Mouse (Mus musculus): ENCODE measurements at regions not wholly inside any gene's neighbourhood (a gene's known extent, or its start where the extent isn't known, plus 50 kb on each side); places are given as distances from the start of the nearest gene placed in this dataset.
A peak's percentile ranks its signal among the peaks of the same experiment; 100 is the strongest.

DNA sequence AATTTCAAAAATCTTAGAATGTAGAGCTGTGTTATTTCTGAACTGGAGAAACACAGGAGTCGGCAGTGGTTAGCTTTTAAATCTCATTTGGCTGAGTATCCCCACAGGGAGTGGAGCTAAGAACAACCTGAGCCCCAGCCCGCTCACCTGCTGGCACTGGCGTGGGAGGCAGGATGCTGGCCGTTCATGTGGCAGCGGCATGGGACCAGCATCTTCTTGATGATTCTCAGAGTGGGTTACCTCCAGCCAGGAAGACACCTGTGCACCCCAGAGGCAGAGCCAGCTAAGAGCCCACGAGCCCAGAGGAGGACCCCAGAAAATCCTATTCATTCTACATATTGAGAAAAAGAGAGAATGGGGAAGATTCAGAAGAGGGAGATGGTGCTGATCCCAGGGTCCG lies 181.7 kb downstream of the Vrk1 start:
- no peak for DNase-seq

DNA sequence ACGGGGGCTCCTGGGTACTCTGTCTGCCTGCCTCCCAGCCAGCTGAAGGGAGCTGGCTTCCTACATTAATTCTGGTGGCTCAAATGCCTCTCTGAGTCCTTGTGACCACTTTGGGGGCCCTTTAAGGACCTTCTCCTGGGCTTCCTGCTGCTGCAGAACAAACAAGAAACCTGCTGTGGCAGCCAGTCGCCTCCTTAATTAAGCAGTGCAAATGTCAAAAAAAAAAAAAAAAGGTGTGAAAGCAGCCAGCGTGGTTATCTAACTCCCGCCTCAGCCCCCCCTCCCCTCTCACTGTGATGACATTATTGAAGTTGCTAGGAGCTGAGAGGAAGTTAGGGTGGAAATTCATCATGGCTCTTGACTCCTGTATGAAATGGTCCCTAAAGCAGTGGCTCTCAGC lies 189.3 kb downstream of the Vrk1 start:
- DNase-seq, result peak; percentile 5 to 37

DNA sequence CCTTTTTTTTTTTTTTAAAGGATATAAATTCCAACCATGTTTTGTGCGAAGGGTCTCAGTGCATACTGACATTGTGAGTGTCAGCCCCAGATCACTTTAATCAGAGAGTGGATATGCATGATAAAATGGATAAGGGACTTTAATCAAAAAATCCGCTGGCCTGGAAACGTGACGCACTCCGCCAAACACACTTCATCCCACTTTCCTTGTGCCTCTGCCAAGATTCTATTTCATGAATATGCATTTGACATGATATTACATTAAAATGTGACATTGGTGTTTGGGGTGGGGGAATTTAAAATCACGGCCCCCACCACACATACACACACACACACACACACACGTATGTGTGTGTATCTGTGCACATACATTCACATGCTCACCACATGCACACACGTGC lies 193.5 kb downstream of the Vrk1 start:
- DNase-seq, result no peak

DNA sequence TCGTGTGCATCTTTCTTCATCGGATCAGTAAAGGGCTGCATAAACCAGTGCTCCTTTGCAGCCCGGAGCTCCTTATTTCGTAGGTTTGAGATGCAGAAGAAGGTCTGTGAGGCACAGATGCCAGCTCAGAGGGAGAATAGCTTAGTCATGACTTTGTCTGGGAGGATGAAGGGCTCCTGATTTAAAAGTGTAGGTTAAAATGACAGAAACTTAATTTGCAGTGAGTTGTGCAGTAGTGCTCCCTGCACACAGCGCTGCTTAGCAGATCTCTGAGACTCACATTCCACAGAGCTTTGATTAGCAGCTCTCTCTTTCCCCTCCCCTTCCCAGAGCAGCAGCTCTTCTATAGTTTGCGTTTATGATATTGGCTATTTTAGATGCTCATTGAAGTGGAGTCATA lies 200.9 kb downstream of the Vrk1 start:
- DNase-seq, result no peak

DNA sequence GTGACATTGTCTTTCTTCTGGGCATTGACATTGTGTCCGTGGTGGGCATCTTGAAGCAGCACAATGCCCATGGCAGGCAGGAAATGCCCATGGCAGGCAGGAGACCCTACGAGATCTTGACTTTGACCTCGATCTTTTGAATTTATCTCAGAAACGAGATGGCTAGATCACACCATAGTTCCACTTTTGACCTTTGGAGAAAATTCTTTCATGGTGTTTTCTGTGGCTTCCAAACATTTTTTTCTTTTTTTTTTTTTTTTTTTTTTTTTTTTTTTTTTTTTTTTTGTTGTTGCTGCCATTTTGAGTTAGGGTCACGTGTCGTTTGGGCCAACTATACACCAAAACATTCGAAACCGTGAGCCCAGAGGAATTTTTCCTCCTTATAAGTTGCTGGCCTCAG lies 201.5 kb downstream of the Vrk1 start:
- DNase-seq, result no peak

DNA sequence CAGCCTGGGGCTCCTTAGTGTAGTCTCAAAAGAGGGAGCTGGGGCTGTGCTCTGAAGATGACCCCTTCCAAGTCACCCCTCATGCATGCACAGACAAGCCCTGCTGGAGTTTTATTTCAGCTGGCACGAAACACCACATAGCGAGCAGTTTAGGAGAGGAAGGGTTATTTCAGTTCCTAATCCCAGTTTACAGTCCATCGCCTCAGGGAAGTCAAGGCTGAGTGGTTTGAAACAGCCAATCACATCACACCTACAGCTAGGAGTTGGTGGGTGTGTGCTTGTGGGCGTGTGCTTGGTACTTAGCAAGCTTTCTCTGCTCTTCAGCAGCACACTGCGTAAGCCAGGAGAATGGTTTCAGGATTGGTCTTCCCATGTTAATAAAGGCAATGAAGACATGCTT lies 202.4 kb downstream of the Vrk1 start:
- DNase-seq, result no peak

DNA sequence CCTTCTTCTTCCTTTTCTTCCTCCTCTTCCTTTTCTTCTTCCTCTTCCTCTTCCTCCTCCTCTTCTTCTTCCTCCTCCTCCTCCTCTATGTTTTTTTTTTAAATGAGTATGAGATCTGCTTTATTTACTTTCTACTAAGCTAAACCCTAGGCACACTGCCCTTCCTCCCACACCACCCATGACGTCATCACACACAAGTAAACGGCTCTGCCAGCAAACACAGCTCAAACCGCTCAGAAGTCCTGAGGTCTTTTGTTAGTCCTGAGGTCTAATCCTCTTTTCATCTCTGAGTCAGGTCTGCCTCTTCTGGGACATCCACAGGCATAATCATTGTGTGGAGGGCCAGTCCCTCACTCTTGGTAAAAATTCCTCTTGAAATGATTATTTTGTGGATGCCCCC lies 210.0 kb downstream of the Vrk1 start:
- no peak for DNase-seq

DNA sequence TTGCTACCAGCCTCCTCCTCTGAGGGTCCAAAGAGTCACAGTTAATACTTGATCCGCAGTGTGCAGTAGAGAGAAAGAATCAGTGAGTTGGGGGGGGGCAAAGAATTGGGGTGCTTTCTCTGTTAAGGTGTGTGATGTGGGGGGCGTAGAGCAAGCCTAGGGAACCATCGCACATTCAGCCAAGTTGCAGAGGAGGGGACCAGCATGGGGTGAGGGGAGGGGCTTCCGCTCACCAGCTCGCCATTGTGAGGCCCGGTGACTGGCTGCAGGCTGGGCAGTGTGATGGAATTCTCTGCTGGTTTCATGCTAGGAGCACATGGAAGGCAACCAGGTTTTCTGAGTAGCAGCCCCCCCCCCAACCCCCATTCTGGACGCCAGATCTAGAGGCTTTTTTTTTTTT lies 216.2 kb downstream of the Vrk1 start:
- no peak for DNase-seq

DNA sequence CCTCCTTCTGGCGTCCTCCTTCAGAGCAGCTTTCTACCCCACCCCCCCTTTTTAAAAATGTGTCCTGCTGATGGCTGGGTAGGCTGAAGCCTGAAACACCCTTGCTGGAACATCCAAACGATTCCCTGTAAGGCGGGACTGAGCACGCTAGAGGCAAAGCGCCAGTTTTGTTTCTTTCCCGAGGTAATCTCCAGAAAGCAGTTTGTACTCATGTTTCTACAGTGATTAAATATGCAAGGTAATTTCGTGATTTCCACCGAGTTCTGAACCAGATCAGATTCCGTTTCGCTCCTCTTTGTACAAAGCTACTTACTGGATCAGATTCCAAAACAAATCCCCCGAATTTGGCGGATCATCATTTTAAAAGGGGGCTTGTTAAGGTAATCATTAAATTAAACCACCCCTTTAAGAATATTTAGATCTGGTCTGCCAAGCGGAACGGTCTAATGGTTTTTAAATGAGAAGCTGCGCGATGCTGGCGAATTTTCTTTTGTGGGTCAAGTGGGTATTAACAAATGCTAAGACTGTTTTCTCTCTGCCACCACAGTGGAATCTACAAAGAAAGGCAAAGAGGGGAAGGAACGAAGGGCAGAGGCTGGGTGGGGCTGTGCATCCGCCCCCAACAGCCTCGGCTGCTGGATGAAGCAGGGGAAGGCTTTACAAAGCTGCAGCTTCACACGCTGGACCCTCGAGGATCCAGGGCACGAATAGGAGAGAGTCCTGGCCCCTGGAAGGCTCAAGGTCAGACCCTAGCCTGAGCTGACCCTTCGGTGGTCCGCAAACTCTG lies 216.9 kb downstream of the Vrk1 start:
- no peak for DNase-seq

DNA sequence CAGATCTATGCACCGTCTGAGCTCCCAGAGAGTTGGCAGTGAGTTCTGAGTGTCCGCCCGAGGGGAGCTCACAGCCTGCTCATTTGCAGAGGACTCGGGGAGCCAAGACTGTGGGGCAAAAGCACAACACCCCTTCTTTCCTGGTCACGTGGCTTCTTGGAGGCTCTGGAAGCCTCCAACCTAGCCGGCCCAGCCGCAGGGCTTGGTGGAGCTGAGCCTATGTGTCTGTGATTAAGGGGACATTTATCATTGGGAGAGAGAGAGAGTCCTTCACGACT lies 217.5 kb downstream of the Vrk1 start:
- no peak for DNase-seq

DNA sequence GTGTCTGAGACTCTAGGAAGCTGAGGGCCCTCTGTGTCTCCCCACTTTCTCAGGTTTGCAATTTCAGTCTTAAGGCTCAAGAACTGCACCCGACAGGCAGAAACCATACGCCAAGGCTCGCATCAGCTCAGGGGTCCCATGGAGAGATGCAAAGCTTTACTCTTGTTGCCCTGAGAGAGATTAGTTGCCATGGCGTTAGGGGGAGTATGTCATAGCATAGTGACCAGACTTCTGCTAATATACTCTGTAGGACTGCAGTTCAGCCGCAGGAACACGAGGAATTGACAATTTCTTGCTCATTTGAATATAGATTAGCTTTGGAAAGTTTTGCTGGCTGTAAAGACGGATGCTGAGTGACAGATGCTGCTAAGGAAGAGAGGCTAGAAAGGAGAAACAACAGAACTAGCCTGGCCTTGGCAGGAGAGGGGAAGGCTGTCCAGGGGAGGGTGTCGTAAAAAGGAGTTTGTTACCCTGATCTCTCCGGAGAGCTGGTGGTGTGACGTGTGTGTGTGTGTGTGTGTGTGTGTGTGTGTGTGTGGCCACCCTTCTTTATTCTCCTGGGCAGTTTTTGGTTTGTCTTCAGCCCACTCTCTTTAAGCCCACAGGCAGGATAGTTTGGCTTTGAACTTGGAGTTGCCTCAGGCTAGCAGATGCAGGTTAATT lies 235.3 kb downstream of the Vrk1 start:
- no peak for DNase-seq

DNA sequence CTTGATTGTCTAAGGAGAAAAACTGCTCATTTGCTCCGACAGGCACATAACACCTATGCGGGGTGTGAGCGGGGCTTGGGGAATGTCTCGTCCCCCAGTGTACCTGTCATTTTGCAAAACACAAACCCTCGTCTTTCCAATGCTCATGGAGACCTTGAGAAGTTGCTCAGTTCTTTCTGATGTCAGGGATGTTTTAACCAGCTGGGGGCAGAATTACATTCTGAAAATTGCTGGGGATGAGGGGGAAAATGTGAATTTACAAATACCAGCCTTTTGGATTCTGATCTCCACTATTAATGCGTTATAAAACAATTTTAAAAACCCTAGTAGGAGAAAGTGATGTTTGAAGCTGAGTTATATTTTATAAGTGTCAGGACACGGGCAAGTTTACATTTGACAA lies 263.6 kb downstream of the Vrk1 start:
- DNase-seq, result no peak

DNA sequence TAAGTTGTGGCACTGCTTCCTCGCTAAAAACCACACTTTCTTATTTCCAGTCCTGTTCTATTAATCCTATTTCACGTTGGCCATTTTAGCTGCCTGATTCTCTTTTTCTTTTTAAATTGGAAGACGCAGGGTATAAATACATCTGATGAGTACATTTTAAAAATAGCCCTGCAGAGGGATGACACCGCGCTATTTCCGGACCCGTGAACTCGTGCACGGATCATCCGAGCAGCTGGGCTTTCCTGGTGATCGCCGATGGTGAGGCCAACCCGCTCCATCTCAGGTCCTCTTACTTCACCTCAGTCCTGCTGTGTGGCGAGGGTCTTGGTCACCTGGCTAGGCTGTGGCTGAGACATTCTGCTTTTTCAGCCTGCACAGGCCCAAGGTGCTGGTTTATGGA lies 267.9 kb downstream of the Vrk1 start:
- DNase-seq, result no peak

DNA sequence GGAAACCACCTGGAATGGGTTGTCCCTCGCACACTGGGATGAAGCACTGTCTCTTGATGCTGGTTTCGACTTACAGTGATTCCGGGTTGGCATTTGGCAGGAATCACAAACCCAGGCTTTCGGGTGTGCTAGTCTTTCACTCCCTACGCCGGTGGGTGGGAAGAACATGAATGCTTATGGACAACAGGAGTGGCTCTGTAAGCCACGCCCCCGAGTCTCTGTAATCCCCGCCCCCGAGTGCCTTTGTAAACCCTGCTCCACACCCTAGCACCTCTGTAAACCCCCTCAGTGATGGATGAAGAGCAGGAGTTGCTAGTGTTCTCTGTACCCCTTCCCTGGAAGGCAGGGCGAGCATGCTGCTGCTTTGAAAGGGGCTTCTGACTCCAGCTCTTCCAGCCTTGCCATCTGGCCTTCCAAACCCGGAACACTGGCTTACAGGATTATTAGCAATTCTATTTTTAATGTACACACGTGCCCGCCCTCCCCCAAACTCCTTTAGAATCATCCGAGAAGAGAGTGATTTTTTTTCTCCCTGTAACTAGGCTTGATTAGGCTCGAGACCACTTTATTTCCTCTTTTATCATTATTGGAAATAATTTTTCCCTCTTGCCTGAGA lies 272.6 kb downstream of the Vrk1 start:
- no peak for DNase-seq

DNA sequence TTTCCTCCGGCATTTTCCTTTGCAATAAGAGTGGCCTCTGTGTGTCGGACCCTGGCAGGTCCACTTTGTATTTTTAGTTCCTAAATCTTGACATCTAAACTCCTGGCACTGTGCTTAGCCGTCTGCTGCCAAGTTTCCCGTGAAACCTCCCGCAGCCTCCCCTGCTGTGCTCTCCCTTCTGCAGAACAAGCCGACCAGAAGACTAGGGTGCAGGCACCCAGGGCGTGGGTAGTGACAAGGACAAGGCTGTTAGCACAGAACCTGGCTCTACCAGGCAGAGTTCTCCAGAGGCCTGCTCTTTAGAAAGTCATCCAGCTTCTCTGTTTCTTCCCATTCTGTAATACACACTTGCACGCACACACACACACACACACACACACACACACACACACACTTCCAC lies 274.8 kb downstream of the Vrk1 start:
- DNase-seq, result no peak

DNA sequence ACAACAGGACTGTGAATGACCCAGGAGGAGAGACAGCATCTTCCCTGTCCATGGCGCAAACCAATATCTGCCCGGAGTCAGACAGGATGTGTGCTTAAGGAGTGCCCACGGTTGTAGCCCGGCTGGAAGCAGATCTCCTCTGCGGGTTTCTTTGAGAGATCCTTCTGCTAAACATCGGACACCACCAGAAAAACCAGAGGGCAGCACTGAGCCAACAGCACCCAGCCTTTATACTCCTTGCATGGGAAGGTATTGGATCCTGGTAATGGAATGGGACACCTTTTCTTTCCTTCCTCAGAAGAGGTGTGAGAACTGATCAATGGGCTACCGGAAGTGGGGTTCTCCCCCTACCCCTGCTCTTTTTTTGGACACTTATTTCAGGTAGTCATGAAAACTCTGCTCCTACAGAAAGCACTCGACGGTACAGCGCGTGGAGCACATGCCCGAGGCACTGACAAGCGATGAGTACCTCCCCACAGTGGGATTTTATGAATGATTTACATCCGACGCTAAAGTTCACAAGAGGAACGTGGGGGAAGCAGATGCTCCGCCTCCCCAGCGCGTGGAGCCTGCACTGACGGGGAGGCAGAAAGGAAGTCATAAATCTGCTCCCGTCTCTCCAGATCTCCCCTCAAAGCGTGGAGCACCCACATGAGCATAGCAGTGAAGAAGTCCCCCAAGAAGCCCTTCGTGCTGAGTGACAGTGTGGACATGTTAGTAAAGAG lies 278.9 kb downstream of the Vrk1 start:
- no peak for DNase-seq

DNA sequence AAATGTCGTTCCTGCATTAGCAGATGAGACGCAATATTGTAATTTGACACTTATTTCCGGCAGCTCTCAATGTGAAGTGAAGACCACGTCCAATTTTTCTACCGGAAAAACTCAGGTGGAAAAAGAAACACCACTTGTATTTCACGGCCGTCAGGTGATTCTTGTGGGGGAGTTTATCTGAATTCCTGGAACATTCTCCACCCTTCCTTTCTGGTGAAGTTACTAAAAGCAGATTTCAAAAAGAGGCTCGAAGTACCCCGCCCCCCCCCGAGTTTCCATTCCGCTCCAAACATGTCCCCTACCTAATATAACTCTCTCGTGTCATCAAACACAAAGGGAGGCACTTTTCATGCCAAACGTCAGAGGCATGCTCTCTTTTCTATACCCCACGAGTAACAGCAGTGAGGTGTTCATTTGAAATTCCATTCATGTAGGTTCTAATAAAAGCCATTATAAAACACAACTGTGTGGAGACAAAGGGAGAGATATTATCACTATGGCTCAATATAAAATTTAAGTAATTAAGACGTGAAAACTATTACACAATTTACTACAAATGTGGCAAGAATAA lies 281.5 kb downstream of the Vrk1 start:
- no peak for DNase-seq

DNA sequence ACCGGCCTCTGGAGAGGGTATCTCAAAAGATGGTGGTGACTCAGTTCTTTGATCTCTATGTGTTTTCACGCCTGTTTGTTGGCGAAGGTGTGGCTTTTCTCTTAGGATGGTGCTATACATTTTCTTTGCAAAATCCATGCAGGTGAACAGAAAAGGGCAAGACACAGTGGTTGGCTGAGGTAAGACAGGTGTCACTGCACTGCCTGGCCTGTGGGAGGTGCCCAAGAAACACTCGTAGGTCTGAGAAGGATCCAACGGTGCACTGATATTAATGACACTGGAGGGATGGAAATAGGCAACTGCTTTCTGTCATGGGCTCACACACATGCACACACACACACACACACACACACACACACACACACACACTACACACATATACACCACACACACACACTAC lies 283.1 kb downstream of the Vrk1 start:
- DNase-seq, result no peak

DNA sequence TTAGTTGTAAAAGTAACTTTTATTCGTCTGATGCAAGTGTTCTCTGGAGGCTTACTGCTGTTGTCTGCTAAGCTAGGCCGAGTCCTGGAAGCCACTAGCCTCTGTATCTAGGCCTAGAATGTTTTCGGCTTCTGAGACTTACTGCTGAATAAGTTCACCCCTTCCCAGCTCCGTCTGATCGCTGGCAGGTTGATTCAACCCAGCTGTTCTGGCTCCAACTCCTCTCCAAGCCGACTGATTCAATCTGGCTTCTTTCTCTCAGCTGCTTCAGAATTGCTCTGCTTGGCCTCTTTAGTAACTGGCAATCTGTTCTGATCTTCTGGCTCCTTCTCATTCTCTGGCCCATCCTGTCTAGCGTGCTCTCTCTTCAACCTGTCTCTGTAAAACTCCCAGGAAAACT lies 285.6 kb downstream of the Vrk1 start:
- no peak for DNase-seq

DNA sequence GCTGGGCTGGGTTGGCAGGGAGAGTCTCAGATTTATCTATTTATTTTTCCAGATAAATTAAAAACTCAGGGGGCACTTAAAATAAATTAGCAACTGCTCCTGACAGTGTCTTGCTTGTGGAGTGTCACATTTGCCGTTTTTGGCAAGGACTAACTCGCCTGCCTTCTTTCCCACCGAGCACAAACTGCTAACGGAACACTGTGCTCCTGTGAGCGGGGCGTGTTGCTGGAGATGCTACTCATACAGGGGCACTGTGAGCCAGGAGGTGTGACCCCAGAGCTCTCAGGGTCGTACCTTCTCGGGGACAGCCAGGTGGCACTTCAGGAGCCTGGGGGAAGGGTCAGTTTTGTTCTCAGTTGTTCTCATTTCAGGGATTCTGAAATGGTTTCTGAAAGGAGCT lies 292.6 kb downstream of the Vrk1 start:
- DNase-seq, result no peak

DNA sequence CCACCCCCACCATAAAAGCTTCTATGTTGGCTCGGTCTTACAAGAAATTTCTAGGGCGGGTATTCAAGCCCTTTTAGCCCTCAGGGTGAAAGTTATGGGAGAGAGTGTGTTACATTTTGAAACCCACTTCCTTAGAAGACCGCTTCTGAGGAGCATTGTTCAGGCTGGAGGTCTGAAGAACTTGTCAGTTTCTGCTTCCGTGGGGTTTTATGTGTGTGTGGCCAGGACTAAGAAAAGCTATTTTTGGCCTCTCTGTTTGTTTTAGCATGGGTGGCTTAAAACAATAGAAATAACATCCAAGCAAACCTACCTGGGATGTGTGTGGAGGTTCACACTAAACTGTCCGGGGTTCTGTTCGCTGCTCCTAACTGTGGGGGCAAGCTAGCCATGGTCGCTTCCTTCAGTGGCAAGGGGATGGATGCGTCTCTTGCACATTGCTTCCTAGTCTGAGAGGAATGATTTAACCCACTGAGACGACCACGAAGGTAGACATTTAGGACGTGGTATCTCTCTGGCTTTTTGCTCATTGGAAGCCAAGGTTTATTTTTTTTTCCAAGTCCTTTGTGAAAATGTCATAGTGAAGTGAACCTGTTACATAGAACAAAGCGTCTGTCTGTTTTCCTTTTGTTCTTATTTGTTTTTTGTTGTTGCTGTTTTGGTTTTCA lies 298.4 kb downstream of the Vrk1 start:
- no peak for DNase-seq

DNA sequence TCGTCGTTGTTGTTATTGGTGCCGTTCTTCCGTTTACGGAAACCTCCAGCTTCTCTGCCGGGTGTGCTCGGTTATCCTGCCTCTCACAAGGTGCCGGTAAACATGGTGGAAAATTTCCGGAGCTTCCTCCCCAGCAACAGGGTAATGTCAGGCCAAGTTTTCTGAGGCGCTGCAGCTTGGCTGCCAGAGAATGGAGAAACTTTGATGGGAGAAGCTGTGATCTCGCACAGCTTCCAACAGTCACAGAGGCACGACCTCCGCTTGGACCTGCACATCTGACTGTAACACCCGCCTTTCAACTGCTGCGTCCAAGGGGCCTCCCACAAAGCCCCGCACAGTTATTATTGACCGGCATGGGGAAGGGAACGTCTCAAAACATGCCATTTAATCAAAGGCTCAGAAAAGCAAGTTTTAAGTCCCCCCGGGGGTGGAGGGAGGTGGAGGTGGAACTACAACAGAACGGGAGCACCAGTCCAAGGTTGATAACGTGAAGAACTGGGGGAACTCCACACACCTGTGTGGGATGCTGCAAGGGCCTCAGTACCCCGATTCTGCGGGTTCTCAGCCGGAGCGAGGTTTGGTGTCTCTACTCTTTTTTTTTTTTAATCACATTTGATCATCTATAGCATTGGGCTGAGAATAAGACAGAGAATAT lies 299.1 kb downstream of the Vrk1 start:
- no peak for DNase-seq

DNA sequence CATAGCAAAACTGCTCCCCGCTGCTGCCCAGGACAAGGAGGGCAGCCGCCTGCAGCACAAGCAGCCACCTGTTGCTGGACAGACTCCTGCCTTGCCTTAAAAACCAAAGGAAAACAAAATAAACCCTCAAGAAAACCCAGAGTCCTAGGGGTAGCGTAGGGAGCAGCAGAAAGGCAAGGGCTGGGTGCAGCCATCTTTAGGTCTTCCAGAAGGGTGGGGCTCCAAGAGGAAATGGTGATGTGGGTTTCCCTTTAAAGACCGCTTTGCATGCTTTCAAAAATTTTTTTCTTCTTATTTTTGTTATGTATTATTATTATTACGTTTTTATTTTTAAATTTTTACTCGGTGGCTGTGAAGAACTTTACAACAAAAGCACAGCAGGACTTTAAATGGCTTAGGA lies 300.1 kb downstream of the Vrk1 start:
- no peak for DNase-seq

Data from lung, postnatal 4 days (tissue).